14 mouse cellular contexts compared by ENCODE assay signal in genomic region chr15:85359483-85359882, GRCm38 (mm10).
"Had no signal": no experiment of that assay in that cellular context is flagged by ENCODE, and none has a peak within 500 bp of the region (broad histone marks: within the 10 kb centered on the region; RNA-seq: fewer than 3 reads in every experiment).

No protein-coding gene starts in this region.

- H3K4me3 ChIP-seq: left cerebral cortex, adult 2 months; liver, embryonic 15.5 days; midbrain, embryonic 10.5 days; midbrain, embryonic 15.5 days; neural tube, embryonic 13.5 days had no signal

- DNase-seq: kidney, adult 8-10 months; kidney, postnatal 25 days; lung, postnatal 14 days; retina, postnatal 1 day; right cerebral cortex, postnatal 4 days; spleen, adult 18-20 months; thymus, adult 18-20 months; thymus, postnatal 14 days had no signal

- H3K27ac ChIP-seq: left cerebral cortex, adult 2 months; liver, embryonic 15.5 days; midbrain, embryonic 10.5 days; midbrain, embryonic 15.5 days; neural tube, embryonic 13.5 days had no signal

- ATAC-seq: intestine, embryonic 16.5 days; midbrain, embryonic 15.5 days had no signal

- H3K9ac ChIP-seq: liver, embryonic 15.5 days; midbrain, embryonic 15.5 days; neural tube, embryonic 13.5 days had no signal

- H3K9me3 ChIP-seq: liver, embryonic 15.5 days; midbrain, embryonic 10.5 days; midbrain, embryonic 15.5 days; neural tube, embryonic 13.5 days had no signal

- H3K4me2 ChIP-seq: liver, embryonic 15.5 days; midbrain, embryonic 15.5 days; neural tube, embryonic 13.5 days had no signal

- H3K27me3 ChIP-seq: liver, embryonic 15.5 days; midbrain, embryonic 15.5 days; neural tube, embryonic 13.5 days had no signal
